Mouse (Mus musculus) adrenal gland (tissue): ENCODE data around the gene Snrnp70.

Experiments used
- intact Hi-C: fragments of 180-260 bp; cut with DNase I; formaldehyde crosslinking; loops from one replicate; pipeline ENCODE4 v1.15.1; 2025

Snrnp70 gene

GRCm38 (mm10) chr7:45412421-45412820 is 16.9 kb upstream of the Snrnp70 start:
- intact Hi-C loops = no loop called here

- intact Hi-C loops = loop anchor here (5.0 kb wide), 1 partner anchor 33 kb away; no protein-coding TSS in a partner anchor
These were observed 14.1 kb upstream of the Snrnp70 start for GRCm38 (mm10) chr7:45409497-45410163.

DNA sequence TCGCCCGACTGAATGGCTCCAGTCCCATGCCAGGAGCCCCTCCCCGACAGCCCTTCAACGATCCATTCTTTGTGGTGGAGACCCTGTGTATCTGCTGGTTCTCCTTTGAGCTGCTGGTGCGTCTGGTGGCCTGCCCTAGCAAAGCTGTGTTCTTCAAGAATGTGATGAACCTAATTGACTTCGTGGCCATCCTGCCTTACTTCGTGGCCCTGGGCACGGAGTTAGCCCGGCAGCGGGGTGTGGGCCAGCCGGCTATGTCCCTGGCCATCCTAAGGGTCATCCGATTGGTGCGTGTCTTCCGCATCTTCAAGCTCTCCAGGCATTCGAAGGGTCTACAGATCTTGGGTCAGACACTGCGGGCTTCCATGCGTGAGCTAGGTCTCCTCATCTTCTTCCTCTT is 13.4 kb upstream of the Snrnp70 start:
- intact Hi-C loops = loop anchor here (5.0 kb wide), 1 partner anchor 33 kb away; no protein-coding TSS in a partner anchor

- intact Hi-C loops = loop anchor here (5.0 kb wide), 1 partner anchor 34 kb away; no protein-coding TSS in a partner anchor
These were observed 12.8 kb upstream of the Snrnp70 start for GRCm38 (mm10) chr7:45408351-45408750.

DNA sequence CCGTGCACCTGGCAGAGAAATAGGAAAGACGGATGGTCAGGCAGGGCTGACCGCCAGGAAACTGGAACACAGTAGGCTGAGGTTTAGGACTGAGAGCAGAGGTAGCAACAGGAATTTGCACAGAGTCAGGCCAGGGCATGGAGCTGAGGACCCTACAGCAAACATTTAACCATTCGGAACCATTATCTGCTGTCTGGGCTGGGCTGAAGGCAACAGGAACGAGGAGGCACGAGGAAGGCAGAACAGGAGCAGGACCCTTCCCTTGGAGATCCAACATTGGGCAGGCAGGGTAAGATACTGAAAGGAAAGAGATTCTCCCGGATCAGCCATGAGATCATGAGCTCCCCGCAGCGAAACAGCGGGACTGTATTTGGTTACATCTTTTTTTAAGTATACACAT is 12.3 kb upstream of the Snrnp70 start:
- intact Hi-C loops = loop anchor here (5.0 kb wide), 1 partner anchor 34 kb away; no protein-coding TSS in a partner anchor

- intact Hi-C loops = loop anchor here (5.0 kb wide), 1 partner anchor 36 kb away; no protein-coding TSS in a partner anchor
These were observed 10.9 kb upstream of the Snrnp70 start for GRCm38 (mm10) chr7:45406157-45407156.

DNA sequence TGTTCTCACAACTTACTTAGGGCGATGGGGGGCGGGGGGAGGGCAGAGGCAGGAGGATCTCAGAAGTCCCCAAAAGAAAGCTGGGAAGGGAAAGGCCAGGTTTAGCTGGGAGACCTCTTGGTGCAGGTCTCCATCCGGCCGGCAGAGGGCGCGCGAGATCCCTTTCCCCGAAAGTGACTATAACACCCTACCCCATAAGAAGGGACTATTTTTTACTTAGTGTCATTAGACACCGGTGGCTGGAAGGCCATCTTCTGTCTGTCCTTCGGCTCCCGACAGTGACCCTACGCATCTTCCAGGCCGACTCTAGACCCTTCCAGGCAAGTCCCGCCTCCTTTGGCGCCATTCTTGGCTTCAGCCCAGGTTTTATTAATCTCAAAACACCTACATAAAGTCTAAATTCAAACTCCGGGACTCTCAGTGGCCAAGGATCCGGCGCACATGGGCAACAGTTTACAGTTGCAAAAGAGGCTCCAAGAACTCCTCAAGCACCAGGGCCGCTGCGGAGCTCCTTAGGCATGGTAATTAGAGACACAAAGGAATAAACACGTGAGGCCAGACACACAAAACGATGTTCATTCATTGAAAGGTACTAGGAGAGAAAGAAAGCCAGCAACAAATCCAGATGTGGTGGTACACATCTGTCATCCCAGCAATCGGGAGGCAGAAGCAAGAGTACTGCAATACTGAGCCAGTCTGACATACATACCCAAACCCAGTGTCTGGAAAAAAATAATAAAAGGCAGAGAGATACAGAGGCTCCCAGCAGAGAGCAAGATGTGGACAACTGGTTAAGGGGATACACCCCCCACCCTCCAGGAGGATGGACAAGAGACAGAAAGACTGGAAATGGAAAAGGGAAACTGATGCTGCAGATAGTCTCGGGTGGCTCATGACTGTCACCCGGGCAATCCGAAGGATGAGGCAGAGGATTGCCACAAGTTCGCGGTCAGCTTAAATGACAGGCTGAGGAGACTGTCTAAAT is 9.8 kb upstream of the Snrnp70 start, which contains the start of gene Kcna7:
TSS of gene Kcna7 (plus strand) at position 563 of the 985 bp plus-strand sequence.
- intact Hi-C loops = loop anchor here (5.0 kb wide), 1 partner anchor 37 kb away; no protein-coding TSS in a partner anchor

DNA sequence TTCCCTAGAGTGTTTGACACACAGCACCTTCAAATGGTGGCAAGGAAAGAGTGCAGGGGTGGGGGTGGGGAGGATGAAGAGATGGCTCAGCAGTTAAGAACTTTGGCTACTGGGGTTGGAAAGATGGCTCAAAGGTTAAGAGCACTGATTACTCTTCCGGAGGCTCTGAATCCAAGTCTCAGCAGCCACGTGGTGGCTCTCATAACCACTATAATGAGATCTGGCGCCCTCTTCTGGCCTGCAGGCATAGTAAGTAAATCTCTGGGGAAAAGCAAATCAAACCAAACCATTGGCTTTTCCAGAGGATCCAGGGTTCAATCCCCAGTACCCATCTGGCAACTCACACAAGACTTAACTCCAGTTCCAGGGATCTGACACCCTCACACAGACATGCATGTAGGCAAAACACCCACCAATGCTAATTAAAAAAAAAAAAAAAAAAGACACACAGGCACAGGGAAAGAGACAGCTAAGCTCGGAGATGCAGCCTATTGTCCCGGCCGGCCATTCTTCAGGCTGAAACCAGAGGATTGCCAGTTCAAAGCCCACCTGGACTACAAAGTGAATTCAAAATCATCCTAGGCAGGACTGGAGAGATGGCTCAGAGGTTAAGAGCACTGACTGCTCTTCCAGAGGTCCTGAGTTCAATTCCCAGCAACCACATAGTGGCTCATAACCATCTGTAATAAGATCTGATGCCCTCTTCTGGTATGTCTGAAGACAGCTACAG is 8.2 kb upstream of the Snrnp70 start:
- intact Hi-C loops = no loop called here

GRCm38 (mm10) chr7:45401521-45402085 is 6.1 kb upstream of the Snrnp70 start:
- intact Hi-C loops = no loop called here

DNA sequence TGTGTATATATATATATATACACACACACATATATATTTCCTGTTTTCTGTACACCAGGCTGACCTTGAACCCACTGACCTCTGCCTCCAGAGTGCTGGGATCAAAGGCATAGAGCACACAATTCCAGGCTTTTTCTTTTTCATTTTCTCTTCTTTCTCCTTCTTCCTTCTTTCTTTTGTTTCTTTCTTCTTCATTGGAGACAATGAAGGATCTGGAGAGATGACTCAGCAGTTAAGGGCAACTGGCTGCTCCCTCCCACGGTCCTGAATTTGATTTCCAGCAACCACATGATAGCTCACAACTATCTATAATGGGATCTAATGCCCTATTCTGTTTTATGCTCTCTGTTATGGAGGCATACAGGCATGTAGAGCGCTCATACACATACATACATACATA is 1.2 kb upstream of the Snrnp70 start:
- intact Hi-C loops = loop anchor here (5.0 kb wide), 1 partner anchor 89 kb away; no protein-coding TSS in a partner anchor

DNA sequence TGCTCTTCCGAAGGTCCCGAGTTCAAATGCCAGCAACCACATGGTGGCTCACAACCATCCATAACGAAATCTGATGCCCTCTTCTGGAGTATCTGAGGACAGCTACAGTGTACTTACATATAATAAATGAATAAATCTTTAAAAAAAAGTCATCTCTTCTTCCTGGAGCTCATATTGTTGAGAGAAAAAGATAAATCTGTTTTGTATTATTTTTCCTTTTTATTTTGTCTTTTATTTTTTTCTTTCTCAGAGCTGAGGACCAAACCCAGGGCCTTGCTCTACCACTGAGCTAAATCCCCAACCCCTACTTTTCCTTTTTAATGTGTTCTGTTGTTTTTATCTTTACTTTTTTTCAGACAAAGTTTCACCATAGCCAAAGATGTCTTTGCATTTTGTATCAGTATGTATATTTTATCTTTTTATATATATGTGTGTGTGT is 814 bp upstream of the Snrnp70 start:
- intact Hi-C loops = loop anchor here (5.0 kb wide), 1 partner anchor 89 kb away; no protein-coding TSS in a partner anchor

- intact Hi-C loops = loop anchor here (5.0 kb wide), 1 partner anchor 88 kb away; no protein-coding TSS in a partner anchor
These were observed 407 bp downstream of the Snrnp70 start for GRCm38 (mm10) chr7:45395129-45395541.

DNA sequence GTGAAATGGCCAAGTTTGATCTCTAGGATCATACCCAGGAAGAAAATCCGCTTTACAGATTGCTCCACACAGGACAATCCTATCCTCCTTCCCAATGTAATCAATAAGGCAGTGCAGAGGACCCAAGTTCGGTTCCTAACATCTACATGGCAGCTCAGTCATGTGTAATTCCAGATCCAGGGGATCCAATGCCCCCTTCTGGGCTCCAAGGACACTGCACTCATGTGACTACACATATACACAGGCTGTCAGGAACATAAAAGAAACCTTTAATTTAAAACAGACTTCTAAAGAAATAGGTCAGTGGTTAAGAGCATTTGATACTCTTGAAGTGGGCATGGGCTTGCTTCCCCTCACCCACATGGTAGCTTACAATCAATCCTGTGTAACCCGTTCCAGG is 9.5 kb downstream of the Snrnp70 start:
- intact Hi-C loops = no loop called here

DNA sequence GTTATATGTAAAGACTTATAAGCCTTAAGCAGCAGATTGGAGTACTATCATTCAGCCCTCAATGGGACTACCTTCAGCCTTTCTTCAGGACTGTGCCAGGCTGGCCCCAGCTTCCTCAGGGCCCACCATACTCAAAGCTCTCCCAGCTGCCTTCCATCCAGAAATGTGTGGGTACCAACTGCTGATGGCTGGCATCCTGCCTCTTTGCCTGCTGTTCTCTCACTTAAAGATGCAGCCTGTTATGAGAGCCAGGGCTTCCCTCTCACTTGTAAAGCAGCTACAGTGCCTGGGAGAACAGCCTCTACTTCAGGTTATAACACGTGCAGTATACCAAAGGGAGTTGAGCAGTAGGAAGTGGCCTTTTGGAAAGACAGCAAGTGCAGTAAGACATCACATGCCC is 19.5 kb downstream of the Snrnp70 start:
- intact Hi-C loops = no loop called here

GRCm38 (mm10) chr7:45374620-45375019 is 20.9 kb downstream of the Snrnp70 start:
- intact Hi-C loops = no loop called here

- intact Hi-C loops = no loop called here
These were observed 23.2 kb downstream of the Snrnp70 start for GRCm38 (mm10) chr7:45372371-45372770.

DNA sequence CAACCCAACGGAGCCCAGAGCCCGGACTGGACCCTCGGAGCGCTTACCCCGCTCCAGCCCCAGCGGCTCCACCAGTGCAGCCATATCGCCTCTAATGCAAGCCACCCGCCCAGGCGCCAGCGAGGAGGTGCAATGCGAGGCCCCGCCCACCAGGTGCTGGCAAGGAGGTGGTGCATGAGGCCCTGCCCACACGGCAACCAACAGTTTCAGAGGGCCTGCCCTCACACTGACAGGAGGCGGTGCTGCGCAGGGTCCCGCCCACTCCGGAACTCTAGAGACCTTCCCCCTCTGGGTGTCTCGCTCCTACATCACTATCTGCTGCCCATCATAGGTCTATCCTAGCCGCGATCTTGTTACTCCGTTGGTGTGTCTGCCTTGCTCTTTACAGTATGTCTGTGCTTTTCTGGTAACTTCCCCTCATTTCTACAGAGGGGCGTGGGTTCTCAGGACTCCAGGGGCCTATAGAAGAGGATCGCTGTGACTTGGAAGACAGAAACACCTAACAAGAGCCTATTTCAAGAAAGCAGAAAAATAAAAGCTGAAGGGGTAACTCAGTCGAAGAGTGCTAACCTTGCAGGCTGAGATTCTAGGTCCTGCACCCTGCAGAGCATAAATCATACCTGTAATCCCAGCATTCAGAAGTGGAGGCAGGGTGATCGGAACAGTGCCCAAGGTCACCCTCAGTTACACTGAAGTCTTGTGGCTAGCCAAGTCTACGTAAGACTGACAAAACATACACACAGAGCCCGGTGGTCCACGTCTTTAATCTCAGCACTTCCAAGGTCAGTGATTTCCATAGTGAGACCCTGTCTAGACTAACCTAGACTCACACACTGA is 24.8 kb downstream of the Snrnp70 start, which contains the start of gene Lin7b:
TSS of gene Lin7b (minus strand) at position 109 of the 837 bp plus-strand sequence.
- intact Hi-C loops = no loop called here

GRCm38 (mm10) chr7:45369836-45370474 is 25.6 kb downstream of the Snrnp70 start:
- intact Hi-C loops = no loop called here
